In genomic region chr6:3345924-3346597, GRCm38 (mm10) we compare ENCODE assay signal across 7 mouse cellular contexts. TPM values are rescaled to one million over a fixed set of nuclear protein-coding genes. Genes with fewer than 3 reads are reported as not detected.
DNase-seq lines count a peak whose midpoint lies in the region; ATAC-seq and TF ChIP-seq lines count a peak whose summit lies in the region.
"Not testable (repeated sequence)": the region's sequence is repeated elsewhere in the genome, so short reads cannot be mapped to it uniquely, and the experiment has no call there.

No protein-coding gene starts in this region.

- peak; percentile 34; the same call in 1 of the 2 replicates for ATAC-seq in forebrain, embryonic 14.5 days
- peak; percentile 49; the same call in 1 of the 2 replicates for ATAC-seq in kidney, embryonic 15.5 days (replicated peaks; ENCODE audit: low FRiP score)
- not testable (repeated sequence) for ATAC-seq in limb, embryonic 14.5 days (ENCODE audit: low FRiP score, low read depth)
- peak; percentile 60; the same call in 1 of the 2 replicates for ATAC-seq in midbrain, embryonic 12.5 days (ENCODE audit: low FRiP score, low read depth)

- WGBS in forebrain, embryonic 14.5 days, result 14% methylated on average over 1 of the region's 1 CpGs
- WGBS in kidney, embryonic 15.5 days, result 9% methylated on average over 1 of the region's 1 CpGs
- WGBS in limb, embryonic 14.5 days, result 6% methylated on average over 1 of the region's 1 CpGs
- WGBS in midbrain, embryonic 12.5 days, result 30% methylated on average over 1 of the region's 1 CpGs

- TF ChIP-seq POLR2A in limb, embryonic 14.5 days (IDR thresholded peaks at IDR 0.05; ENCODE audit: borderline replicate concordance, extremely low read depth, insufficient read depth, insufficient read length), result not testable (repeated sequence)

- peak; percentile 16 to 40 for DNase-seq in adrenal gland, postnatal 36 days
- peak; percentile 71 for DNase-seq in forebrain, embryonic 14.5 days (ENCODE audit: low spot score)
- peak; percentile 17 for DNase-seq in heart, postnatal 25 days (ENCODE audit: low spot score)
- peak; percentile 78 for DNase-seq in limb, embryonic 14.5 days (ENCODE audit: low spot score)
- DNase-seq in spleen, adult 18-20 months, result peak; percentile 23 to 48

- H3K36me3 ChIP-seq in forebrain, embryonic 14.5 days (ENCODE audit: control insufficient read depth, insufficient read depth, low read length); kidney, embryonic 15.5 days; limb, embryonic 14.5 days (ENCODE audit: control insufficient read depth, insufficient read depth, low read length); midbrain, embryonic 12.5 days: not testable (repeated sequence)

- H3K27ac ChIP-seq in forebrain, embryonic 14.5 days (ENCODE audit: low read depth, low read length); kidney, embryonic 15.5 days; limb, embryonic 14.5 days (replicated peaks; ENCODE audit: low read depth, low read length); midbrain, embryonic 12.5 days (replicated peaks): not testable (repeated sequence)

- H3K4me2 ChIP-seq in forebrain, embryonic 14.5 days (ENCODE audit: low read length); limb, embryonic 14.5 days (replicated peaks; ENCODE audit: low read depth, low read length, severe bottlenecking); midbrain, embryonic 12.5 days (replicated peaks): not testable (repeated sequence)
- peak overlapping the region; percentile 41 for H3K4me2 ChIP-seq in kidney, embryonic 15.5 days

- H3K4me1 ChIP-seq in forebrain, embryonic 14.5 days (ENCODE audit: control insufficient read depth, insufficient read depth, low read length); kidney, embryonic 15.5 days; limb, embryonic 14.5 days (ENCODE audit: control insufficient read depth, insufficient read depth, low read length); midbrain, embryonic 12.5 days: not testable (repeated sequence)

- H3K27me3 ChIP-seq in forebrain, embryonic 14.5 days (replicated peaks; ENCODE audit: control insufficient read depth, insufficient read depth, low read length); kidney, embryonic 15.5 days; limb, embryonic 14.5 days (ENCODE audit: control insufficient read depth, insufficient read depth, low read length); midbrain, embryonic 12.5 days: not testable (repeated sequence)

- H3K4me3 ChIP-seq in forebrain, embryonic 14.5 days (ENCODE audit: low read depth, low read length); kidney, embryonic 15.5 days (replicated peaks); midbrain, embryonic 12.5 days: not testable (repeated sequence)
- H3K4me3 ChIP-seq in limb, embryonic 14.5 days (replicated peaks; ENCODE audit: low read length), result 0 out of 2 replicates have a peak overlapping the region, but pooled peaks have one; percentile 14

- H3K9me3 ChIP-seq in forebrain, embryonic 14.5 days (replicated peaks; ENCODE audit: control insufficient read depth, low read length); kidney, embryonic 15.5 days (replicated peaks); limb, embryonic 14.5 days (ENCODE audit: control insufficient read depth, low read length); midbrain, embryonic 12.5 days: not testable (repeated sequence)

- intact Hi-C loops in heart, postnatal 25 days (cut with DNase I), result not testable (repeated sequence)

- H3K9ac ChIP-seq in forebrain, embryonic 14.5 days (ENCODE audit: low read length); kidney, embryonic 15.5 days; limb, embryonic 14.5 days (ENCODE audit: low read depth, low read length, severe bottlenecking); midbrain, embryonic 12.5 days (replicated peaks): not testable (repeated sequence)

RNA-seq across cellular contexts. Expression of gene Samd9l, which starts 53.3 kb away (rescaled TPM):
- total RNA-seq in adrenal gland, postnatal 36 days (2021), result 10 to 100 TPM; 11.2 to 15.0 TPM
- polyA plus RNA-seq in forebrain, embryonic 14.5 days (2014; fragmentation: Nextera tagmentation; extraction: Ambion mirVana), result 0.85 and 1.3 TPM in 2 replicates
- 1 to 10 TPM; 8.8 to 9.0 TPM for total RNA-seq in heart, postnatal 25 days (2021)
- 8.5 and 9.4 TPM in 2 replicates for polyA plus RNA-seq in kidney, embryonic 15.5 days (2015; fragmentation: Nextera tagmentation; extraction: Ambion mirVana)
- 1.00 and 1.2 TPM in 2 replicates for polyA plus RNA-seq in limb, embryonic 14.5 days (2012; rRNA removed)
- 2.6 and 3.0 TPM in 2 replicates for polyA plus RNA-seq in limb, embryonic 14.5 days (2014; fragmentation: Nextera tagmentation; extraction: Ambion mirVana)
- polyA plus RNA-seq in midbrain, embryonic 12.5 days (2016; fragmentation: Nextera tagmentation; extraction: Ambion mirVana), result 1.1 and 1.3 TPM in 2 replicates

Comparison
In these comparisons a context has a peak if more than half of its experiments do, and no peak if none do; other contexts are left out.
1. DNase-seq: peak in every context shown above with its lines; median percentile 78 in limb, embryonic 14.5 days; 71 in forebrain, embryonic 14.5 days; 36 in spleen, adult 18-20 months; 28 in adrenal gland, postnatal 36 days; 17 in heart, postnatal 25 days.